Mouse (Mus musculus) kidney, adult 9 months (tissue): Measurements from ENCODE around the gene Eva1a.

Experiments used
- DNase-seq: peaks from one replicate; pipeline ENCODE4 v3.0.0; 2022

Eva1a gene

GRCm38 (mm10) chr6:82129630-82130217, 88.9 kb downstream of the Eva1a start:
- DNase-seq, result no peak

- DNase-seq, result no peak
These were observed 92.2 kb downstream of the Eva1a start for GRCm38 (mm10) chr6:82132876-82133591.

GRCm38 (mm10) chr6:82133592-82133978, 92.7 kb downstream of the Eva1a start:
- DNase-seq, result no peak

- DNase-seq, result no peak
These were observed 95.3 kb downstream of the Eva1a start for GRCm38 (mm10) chr6:82135959-82136712.
